Mouse (Mus musculus) kidney, adult 2 months (tissue): Measurements from ENCODE around the gene Pnrc2.

Experiments
- CTCF ChIP-seq: fragments of 200-500 bp; conservative IDR thresholded peaks from 2 replicates; pipeline ENCODE4 v1.5.1; 2011; ENCODE audit warnings: low read depth, mild to moderate bottlenecking, control low read depth, low read length, moderate library complexity, mixed read lengths; ENCODE audit not compliant: insufficient read depth, insufficient read length
- POLR2A ChIP-seq: fragments of 200-500 bp; IDR thresholded peaks from one replicate; pipeline ENCODE4 v1.6.1; 2011; ENCODE audit warnings: low read depth, low read length, control low read depth

DNA sequence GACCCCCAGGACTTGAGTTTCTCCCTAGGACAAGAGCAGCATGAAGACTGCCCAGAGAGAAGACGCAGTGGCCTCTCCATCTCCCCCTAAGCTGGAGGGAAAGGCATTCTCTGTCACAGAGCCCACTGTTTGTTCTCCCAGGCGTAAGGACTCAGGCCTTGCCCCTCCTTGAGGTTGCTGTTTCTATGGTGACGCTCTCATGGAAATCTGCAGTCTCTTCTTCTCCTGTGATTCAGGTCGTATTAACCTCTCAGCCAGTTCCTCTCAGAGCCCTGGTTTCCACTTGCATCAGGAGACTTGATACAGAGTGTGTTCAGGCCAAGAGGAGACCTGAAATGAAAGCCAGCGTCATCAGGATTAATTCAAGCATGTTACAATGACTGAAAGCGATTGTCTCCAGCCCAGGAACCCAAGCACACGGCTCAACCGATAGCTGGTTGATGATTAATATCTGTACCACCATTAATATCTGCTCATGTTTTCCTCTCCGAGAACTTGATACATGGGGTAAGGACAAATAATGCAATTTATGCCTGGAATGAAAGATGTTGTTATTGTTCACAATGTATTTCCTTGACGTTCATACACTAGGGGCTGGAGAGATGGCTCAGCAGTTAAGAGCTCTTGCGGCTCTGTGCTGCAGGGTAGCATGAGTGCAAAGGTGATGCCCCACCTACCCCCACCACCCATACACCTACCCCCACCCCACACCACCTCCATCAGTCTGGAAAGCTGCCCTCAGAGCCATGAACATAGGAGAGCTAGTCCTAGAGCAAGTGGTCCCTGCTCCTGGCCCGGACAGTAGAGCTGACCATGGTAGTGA is 40.1 kb downstream of the Pnrc2 start:
- no peak for TF ChIP-seq CTCF
- TF ChIP-seq POLR2A, result no peak
